Mouse (Mus musculus) bone marrow macrophage, adult 2 months (primary cell): ENCODE results near the gene Tbc1d8b.

Experiments used
- CTCF ChIP-seq: IDR thresholded peaks from 2 replicates; pipeline ENCODE4 v1.5.1; 2012; ENCODE audit warnings: low read depth, mild to moderate bottlenecking, low read length, moderate library complexity
- POLR2A ChIP-seq: IDR thresholded peaks from 2 replicates; pipeline ENCODE4 v1.6.1; 2012; ENCODE audit warnings: mild to moderate bottlenecking, low read depth, low read length, borderline replicate concordance

GRCm38 (mm10) chrX:139653292-139653691 is 31.5 kb upstream of the Tbc1d8b start:
- TF ChIP-seq POLR2A (no peak), CTCF (no peak)
